Mouse (Mus musculus) C2C12 (cell line): ENCODE measurements around the gene Gtf2h1.

Experiments used
- CEBPB ChIP-seq: IDR thresholded peaks from one replicate; pipeline ENCODE4 v1.6.1; 2011; ENCODE audit warnings: low read depth, mild to moderate bottlenecking, control low read depth, moderate library complexity
- CTCF ChIP-seq: IDR thresholded peaks from one replicate; pipeline ENCODE4 v1.5.1; 2011; ENCODE audit not compliant: control insufficient read depth, insufficient read depth, insufficient read length
- FOSL1 ChIP-seq: IDR thresholded peaks from one replicate; pipeline ENCODE4 v1.8.0; 2011; ENCODE audit warnings: mild to moderate bottlenecking, low read length; ENCODE audit not compliant: poor library complexity, insufficient read depth, severe bottlenecking
- MAX ChIP-seq: IDR thresholded peaks from one replicate; pipeline ENCODE4 v1.6.1; 2011; ENCODE audit warnings: mild to moderate bottlenecking, control low read depth
- MYOD1 ChIP-seq: IDR thresholded peaks from one replicate; pipeline ENCODE4 v1.6.1; 2011; ENCODE audit warnings: low read depth; ENCODE audit not compliant: control insufficient read depth, insufficient read length
- USF1 ChIP-seq: IDR thresholded peaks from one replicate; pipeline ENCODE4 v1.6.1; 2011; ENCODE audit warnings: low read depth, mild to moderate bottlenecking, control low read depth, moderate library complexity

- TF ChIP-seq CTCF: no peak
- no peak for TF ChIP-seq USF1
- TF ChIP-seq MAX: no peak
- no peak for TF ChIP-seq CEBPB
- TF ChIP-seq MYOD1: no peak
- TF ChIP-seq FOSL1: no peak
Measured at GRCm38 (mm10) chr7:46814012-46814411, 18.1 kb downstream of the Gtf2h1 start.
